Mouse (Mus musculus) heart, adult 2 months (tissue): ENCODE results near the gene Emilin1.

ENCODE experiments used
- CTCF ChIP-seq: fragments of 200-600 bp; IDR thresholded peaks from 2 replicates; pipeline ENCODE4 v1.8.1; 2022; ENCODE audit warnings: antibody characterized with exemption, mild to moderate bottlenecking, moderate library complexity
- POLR2A ChIP-seq: fragments of 200-500 bp; IDR thresholded peaks from 2 replicates; pipeline ENCODE4 v1.6.1; 2011; ENCODE audit warnings: mild to moderate bottlenecking, low read depth, low read length, control low read depth; ENCODE audit not compliant: insufficient read depth

DNA sequence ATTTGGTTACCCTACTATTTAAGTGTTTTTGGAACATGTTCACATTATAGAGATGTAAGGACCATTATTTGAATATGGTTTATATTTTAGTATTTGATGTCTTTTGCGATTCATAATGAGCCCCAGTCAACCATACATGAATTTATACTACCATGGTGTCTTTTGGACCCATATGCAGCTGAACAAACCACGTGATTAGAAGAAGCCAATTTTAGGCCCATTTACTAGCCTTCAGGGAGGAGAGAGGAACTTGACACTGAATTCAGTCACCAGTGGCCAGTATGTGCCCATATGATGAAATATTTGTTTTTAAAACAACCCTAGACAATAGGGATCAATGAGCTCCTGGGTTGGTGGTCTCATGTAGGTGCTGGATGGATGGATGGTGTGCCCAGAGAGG lies 47.6 kb downstream of the Emilin1 start:
- TF ChIP-seq CTCF (no peak), POLR2A (no peak)
